In the genomic region with DNA sequence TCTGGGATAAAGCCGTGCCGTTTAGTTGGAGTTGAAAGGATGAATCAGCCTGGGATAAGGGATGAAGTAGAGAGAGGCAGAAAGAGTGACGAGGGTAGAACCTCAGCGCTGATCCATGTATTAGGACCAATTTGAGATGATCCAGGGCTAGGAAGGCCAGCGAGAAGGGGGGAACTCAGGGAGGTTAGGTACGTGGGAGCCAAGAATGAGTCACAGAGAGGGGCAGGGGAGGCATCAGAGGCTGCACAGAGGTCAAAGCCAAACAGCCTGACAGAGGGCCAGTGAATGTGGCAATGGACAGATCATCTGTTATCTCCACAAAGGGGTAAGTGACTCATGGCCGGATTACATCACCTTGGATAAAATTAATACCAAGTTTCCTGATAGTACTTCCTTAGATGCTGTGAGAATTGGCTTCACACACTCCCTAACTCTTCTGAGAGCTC, we compare ENCODE assay signal across 11 mouse cellular contexts.
DNase-seq lines count a peak whose midpoint lies in the region; ATAC-seq lines count a peak whose summit lies in the region.
"Had no signal": no experiment of that assay in that cellular context is flagged by ENCODE, and none has a peak within 500 bp of the region (broad histone marks: within the 10 kb centered on the region; RNA-seq: fewer than 3 reads in every experiment).

No protein-coding gene starts in this region.

- intact Hi-C loops in left cerebral cortex, postnatal 10 days (cut with DNase I): no loop called here

- no peak for ATAC-seq in kidney, embryonic 15.5 days (replicated peaks; ENCODE audit: low FRiP score)
- ATAC-seq in kidney, embryonic 14.5 days (ENCODE audit: low FRiP score, low TSS enrichment): no peak
- peak; percentile 61 for ATAC-seq in heart, embryonic 15.5 days (replicated peaks; ENCODE audit: insufficient number of reproducible peaks, insufficient read depth, low FRiP score, low read depth)

- no peak overlapping the region for H3K4me3 ChIP-seq in kidney, embryonic 15.5 days (replicated peaks)
- H3K4me3 ChIP-seq in kidney, embryonic 14.5 days (ENCODE audit: low read length): no peak overlapping the region
- H3K4me3 ChIP-seq in brown adipose tissue, adult 24 weeks (ENCODE audit: insufficient read depth, low read depth, low read length): no peak overlapping the region
- no peak overlapping the region for H3K4me3 ChIP-seq in heart, embryonic 15.5 days
- H3K4me3 ChIP-seq: erythroblast, embryonic 14.5 days had no signal

- H3K36me3 ChIP-seq in kidney, embryonic 15.5 days: no peaks in the 10 kb centered on the region
- no peaks in the 10 kb centered on the region for H3K36me3 ChIP-seq in kidney, embryonic 14.5 days (ENCODE audit: control insufficient read depth, insufficient read depth, low read length)
- H3K36me3 ChIP-seq in heart, embryonic 15.5 days: no peaks in the 10 kb centered on the region

- 59% methylated on average over 7 of the region's 7 CpGs for WGBS in kidney, embryonic 15.5 days
- 55% methylated on average over 7 of the region's 7 CpGs for WGBS in kidney, embryonic 14.5 days
- 43% methylated on average over 7 of the region's 7 CpGs for WGBS in heart, embryonic 15.5 days

- no peak overlapping the region for H3K9ac ChIP-seq in kidney, embryonic 15.5 days
- H3K9ac ChIP-seq in kidney, embryonic 14.5 days (ENCODE audit: low read depth, low read length): no peak overlapping the region
- no peak overlapping the region for H3K9ac ChIP-seq in heart, embryonic 15.5 days

- DNase-seq in MN1 (ENCODE audit: low spot score): peak; percentile 52
- no peak for DNase-seq in left cerebral cortex, postnatal 10 days (ENCODE audit: extremely low spot score in 1 of 2, low spot score in 2 of 2)
- DNase-seq in kidney, postnatal 10 days: no peak
- no peak for DNase-seq in cerebellum, adult 11 months
- DNase-seq: kidney, adult 18-20 months; thymus, postnatal 4 days had no signal

- no peaks in the 10 kb centered on the region for H3K9me3 ChIP-seq in kidney, embryonic 15.5 days (replicated peaks)
- no peaks in the 10 kb centered on the region for H3K9me3 ChIP-seq in kidney, embryonic 14.5 days (ENCODE audit: control insufficient read depth, low read length)
- H3K9me3 ChIP-seq in heart, embryonic 15.5 days (replicated peaks): no peaks in the 10 kb centered on the region

- peaks cover 53% of the 10 kb centered on the region for H3K4me1 ChIP-seq in kidney, embryonic 15.5 days
- peaks cover 32% of the 10 kb centered on the region; the same call in 1 of the 2 replicates for H3K4me1 ChIP-seq in kidney, embryonic 14.5 days (ENCODE audit: control insufficient read depth, insufficient read depth, low read length)
- peaks cover 29% of the 10 kb centered on the region for H3K4me1 ChIP-seq in brown adipose tissue, adult 24 weeks (ENCODE audit: control insufficient read depth, insufficient read depth, insufficient read length, low read length)
- peaks cover 11% of the 10 kb centered on the region for H3K4me1 ChIP-seq in heart, embryonic 15.5 days (replicated peaks)

- H3K27me3 ChIP-seq in kidney, embryonic 15.5 days: no peaks in the 10 kb centered on the region
- no peaks in the 10 kb centered on the region for H3K27me3 ChIP-seq in kidney, embryonic 14.5 days (ENCODE audit: control insufficient read depth, insufficient read depth, low read length)
- H3K27me3 ChIP-seq in heart, embryonic 15.5 days: no peaks in the 10 kb centered on the region

- 0 out of 2 replicates have a peak overlapping the region, but pooled peaks have one; percentile 19 for H3K27ac ChIP-seq in kidney, embryonic 15.5 days
- H3K27ac ChIP-seq in kidney, embryonic 14.5 days (ENCODE audit: low read depth, low read length): no peak overlapping the region
- H3K27ac ChIP-seq in brown adipose tissue, adult 24 weeks (replicated peaks; ENCODE audit: low read depth, low read length): peak overlapping the region; percentile 95
- no peak overlapping the region for H3K27ac ChIP-seq in heart, embryonic 15.5 days

- H3K4me2 ChIP-seq in kidney, embryonic 15.5 days: no peak overlapping the region
- H3K4me2 ChIP-seq in kidney, embryonic 14.5 days (replicated peaks; ENCODE audit: low read depth, low read length): no peak overlapping the region
- no peak overlapping the region for H3K4me2 ChIP-seq in heart, embryonic 15.5 days

Comparison
In these comparisons a context has a peak if more than half of its experiments do, and no peak if none do; other contexts are left out.
1. H3K27ac ChIP-seq: peak in kidney, embryonic 15.5 days (single experiment) and brown adipose tissue, adult 24 weeks (single experiment); none in kidney, embryonic 14.5 days (single experiment) and heart, embryonic 15.5 days (single experiment).